Mouse (Mus musculus): ENCODE data around the gene Slc51b. TPM values are rescaled to one million over a fixed set of nuclear protein-coding genes. Genes with fewer than 3 reads are reported as not detected.

The Slc51b gene
- polyA plus RNA-seq (2014; fragmentation: Nextera tagmentation; extraction: Ambion mirVana), result not detected in 2 replicates

GRCm38 (mm10) chr9:65422760-65423501 lies at the start of gene Slc51b:
Gene Slc51b, minus strand, starts transcription at chr9:65422955.
- ATAC-seq (replicated peaks; ENCODE audit: low FRiP score) (no peak), DNase-seq (ENCODE audit: low spot score) (no peak)
- 81% methylated on average over 11 of the region's 11 CpGs for WGBS
- Histone ChIP-seq H3K9ac (ENCODE audit: low read depth, low read length) (no peak within 1 kb of the TSS), H3K27me3 (replicated peaks; ENCODE audit: control insufficient read depth, insufficient read depth, low read length) (no peaks in the 10 kb centered on the region), H3K4me3 (ENCODE audit: low read depth, low read length) (no peak within 1 kb of the TSS), H3K4me1 (replicated peaks; ENCODE audit: control insufficient read depth, insufficient read depth, low read length) (no peaks in the 10 kb centered on the region), H3K4me2 (no peak within 1 kb of the TSS), H3K36me3 (ENCODE audit: control insufficient read depth, insufficient read depth, low read length) (no peaks in the 10 kb centered on the region), H3K9me3 (ENCODE audit: control insufficient read depth, low read length) (no peaks in the 10 kb centered on the region), H3K27ac (ENCODE audit: low read depth, low read length) (no peak within 1 kb of the TSS)

GRCm38 (mm10) chr9:65467686-65468085 lies 44.9 kb upstream of the Slc51b start:
- H3K4me2 ChIP-seq, result no peak overlapping the region
- DNase-seq (ENCODE audit: low spot score) (no peak), ATAC-seq (replicated peaks; ENCODE audit: low FRiP score) (no peak)
- no peak overlapping the region for H3K27ac ChIP-seq (ENCODE audit: low read depth, low read length)
- H3K27me3 ChIP-seq (replicated peaks; ENCODE audit: control insufficient read depth, insufficient read depth, low read length), result no peaks in the 10 kb centered on the region
- no peaks in the 10 kb centered on the region for H3K9me3 ChIP-seq (ENCODE audit: control insufficient read depth, low read length)
- no peak overlapping the region for H3K9ac ChIP-seq (ENCODE audit: low read depth, low read length)
- H3K36me3 ChIP-seq (ENCODE audit: control insufficient read depth, insufficient read depth, low read length), result peaks cover 8% of the 10 kb centered on the region
- no peaks in the 10 kb centered on the region for H3K4me1 ChIP-seq (replicated peaks; ENCODE audit: control insufficient read depth, insufficient read depth, low read length)
- WGBS, result 70% methylated on average over 11 of the region's 11 CpGs
- H3K4me3 ChIP-seq (ENCODE audit: low read depth, low read length), result no peak overlapping the region

- ATAC-seq (replicated peaks; ENCODE audit: low FRiP score), result no peak
- WGBS, result 90% methylated on average over 2 of the region's 2 CpGs
- H3K4me2 ChIP-seq, result no peak overlapping the region
- no peaks in the 10 kb centered on the region for H3K9me3 ChIP-seq (ENCODE audit: control insufficient read depth, low read length)
- H3K27me3 ChIP-seq (replicated peaks; ENCODE audit: control insufficient read depth, insufficient read depth, low read length), result no peaks in the 10 kb centered on the region
- H3K36me3 ChIP-seq (ENCODE audit: control insufficient read depth, insufficient read depth, low read length), result peaks cover 8% of the 10 kb centered on the region
- H3K9ac ChIP-seq (ENCODE audit: low read depth, low read length), result no peak overlapping the region
- H3K4me1 ChIP-seq (replicated peaks; ENCODE audit: control insufficient read depth, insufficient read depth, low read length), result peaks cover 13% of the 10 kb centered on the region
- no peak overlapping the region for H3K27ac ChIP-seq (ENCODE audit: low read depth, low read length)
- no peak overlapping the region for H3K4me3 ChIP-seq (ENCODE audit: low read depth, low read length)
- no peak for DNase-seq (ENCODE audit: low spot score)
Observed at GRCm38 (mm10) chr9:65465241-65465640, 42.5 kb upstream of the Slc51b start.

GRCm38 (mm10) chr9:65464161-65464560 lies 41.4 kb upstream of the Slc51b start:
- Histone ChIP-seq H3K9ac (ENCODE audit: low read depth, low read length) (no peak overlapping the region), H3K4me1 (replicated peaks; ENCODE audit: control insufficient read depth, insufficient read depth, low read length) (peaks cover 13% of the 10 kb centered on the region), H3K4me2 (no peak overlapping the region), H3K27me3 (replicated peaks; ENCODE audit: control insufficient read depth, insufficient read depth, low read length) (no peaks in the 10 kb centered on the region), H3K27ac (ENCODE audit: low read depth, low read length) (no peak overlapping the region), H3K4me3 (ENCODE audit: low read depth, low read length) (no peak overlapping the region), H3K9me3 (ENCODE audit: control insufficient read depth, low read length) (no peaks in the 10 kb centered on the region), H3K36me3 (ENCODE audit: control insufficient read depth, insufficient read depth, low read length) (peaks cover 6% of the 10 kb centered on the region)
- 89% methylated on average over 6 of the region's 6 CpGs for WGBS
- ATAC-seq (replicated peaks; ENCODE audit: low FRiP score) (no peak), DNase-seq (ENCODE audit: low spot score) (no peak)

GRCm38 (mm10) chr9:65462544-65462943 lies 39.8 kb upstream of the Slc51b start:
- ATAC-seq (replicated peaks; ENCODE audit: low FRiP score) (no peak), DNase-seq (ENCODE audit: low spot score) (no peak)
- Histone ChIP-seq H3K9ac (ENCODE audit: low read depth, low read length) (no peak overlapping the region), H3K9me3 (ENCODE audit: control insufficient read depth, low read length) (no peaks in the 10 kb centered on the region), H3K27me3 (replicated peaks; ENCODE audit: control insufficient read depth, insufficient read depth, low read length) (no peaks in the 10 kb centered on the region), H3K27ac (ENCODE audit: low read depth, low read length) (no peak overlapping the region), H3K36me3 (ENCODE audit: control insufficient read depth, insufficient read depth, low read length) (peaks cover 6% of the 10 kb centered on the region), H3K4me1 (replicated peaks; ENCODE audit: control insufficient read depth, insufficient read depth, low read length) (peaks cover 13% of the 10 kb centered on the region), H3K4me3 (ENCODE audit: low read depth, low read length) (no peak overlapping the region), H3K4me2 (no peak overlapping the region; the same call in 1 of the 2 replicates)
- WGBS, result 90% methylated on average over 5 of the region's 5 CpGs

- WGBS, result under 1% methylated on average over 53 of the region's 53 CpGs
- H3K9ac ChIP-seq (ENCODE audit: low read depth, low read length), result peak within 1 kb of the TSS; percentile 77
- H3K4me2 ChIP-seq, result peak within 1 kb of the TSS; percentile 81
- peak; percentile 92 for ATAC-seq (replicated peaks; ENCODE audit: low FRiP score)
- H3K27me3 ChIP-seq (replicated peaks; ENCODE audit: control insufficient read depth, insufficient read depth, low read length), result no peaks in the 10 kb centered on the region
- DNase-seq (ENCODE audit: low spot score), result peak; percentile 97
- H3K36me3 ChIP-seq (ENCODE audit: control insufficient read depth, insufficient read depth, low read length), result peaks cover 4% of the 10 kb centered on the region
- H3K9me3 ChIP-seq (ENCODE audit: control insufficient read depth, low read length), result no peaks in the 10 kb centered on the region
- H3K4me3 ChIP-seq (ENCODE audit: low read depth, low read length), result peak within 1 kb of the TSS; percentile 81
- H3K4me1 ChIP-seq (replicated peaks; ENCODE audit: control insufficient read depth, insufficient read depth, low read length), result peaks cover 13% of the 10 kb centered on the region
- H3K27ac ChIP-seq (ENCODE audit: low read depth, low read length), result peak within 1 kb of the TSS; percentile 78; the same call in 1 of the 2 replicates
Observed at GRCm38 (mm10) chr9:65460732-65461442, 38.1 kb upstream of the Slc51b start, which contains the start of gene Spg21. Gene Spg21, plus strand, starts transcription at chr9:65460947.

- H3K9me3 ChIP-seq (ENCODE audit: control insufficient read depth, low read length), result no peaks in the 10 kb centered on the region
- no peaks in the 10 kb centered on the region for H3K27me3 ChIP-seq (replicated peaks; ENCODE audit: control insufficient read depth, insufficient read depth, low read length)
- no peak overlapping the region for H3K9ac ChIP-seq (ENCODE audit: low read depth, low read length)
- DNase-seq (ENCODE audit: low spot score), result no peak
- WGBS, result 59% methylated on average over 3 of the region's 3 CpGs
- H3K27ac ChIP-seq (ENCODE audit: low read depth, low read length), result no peak overlapping the region
- H3K4me3 ChIP-seq (ENCODE audit: low read depth, low read length), result peak overlapping the region; percentile 81; the same call in 1 of the 2 replicates
- peaks cover 13% of the 10 kb centered on the region for H3K4me1 ChIP-seq (replicated peaks; ENCODE audit: control insufficient read depth, insufficient read depth, low read length)
- H3K4me2 ChIP-seq, result peak overlapping the region; percentile 81
- H3K36me3 ChIP-seq (ENCODE audit: control insufficient read depth, insufficient read depth, low read length), result no peaks in the 10 kb centered on the region
- no peak for ATAC-seq (replicated peaks; ENCODE audit: low FRiP score)
Observed at GRCm38 (mm10) chr9:65460198-65460597, 37.4 kb upstream of the Slc51b start.

- Histone ChIP-seq H3K36me3 (ENCODE audit: control insufficient read depth, insufficient read depth, low read length) (no peaks in the 10 kb centered on the region), H3K4me1 (replicated peaks; ENCODE audit: control insufficient read depth, insufficient read depth, low read length) (peaks cover 13% of the 10 kb centered on the region), H3K9ac (ENCODE audit: low read depth, low read length) (no peak overlapping the region), H3K27ac (ENCODE audit: low read depth, low read length) (no peak overlapping the region), H3K27me3 (replicated peaks; ENCODE audit: control insufficient read depth, insufficient read depth, low read length) (no peaks in the 10 kb centered on the region), H3K4me2 (no peak overlapping the region), H3K9me3 (ENCODE audit: control insufficient read depth, low read length) (no peaks in the 10 kb centered on the region), H3K4me3 (ENCODE audit: low read depth, low read length) (no peak overlapping the region)
- DNase-seq (ENCODE audit: low spot score) (no peak), ATAC-seq (replicated peaks; ENCODE audit: low FRiP score) (no peak)
- 84% methylated on average over 2 of the region's 2 CpGs for WGBS
Observed at GRCm38 (mm10) chr9:65458975-65459374, 36.2 kb upstream of the Slc51b start.

Measured in liver, embryonic 11.5 days (tissue).